Mouse (Mus musculus) neutrophil, adult 59 days (primary cell): ENCODE data around the gene Il17rd. TPM values are rescaled to one million over a fixed set of nuclear protein-coding genes. Genes with fewer than 3 reads are reported as not detected.

Experiments
- total RNA-seq, 2 experiments: library from RNA; stranded (reverse); gene quantifications; 1 replicate in 1 of 2; 2 replicates in 1 of 2; pipeline ENCODE4 v1.2.4; 2023

Il17rd gene
- under 1 TPM; 0.07 to 0.20 TPM for total RNA-seq

GRCm38 (mm10) chr14:27038783-27039182 is at the start of gene Il17rd:
Gene Il17rd (plus strand): TSS chr14:27038941.

GRCm38 (mm10) chr14:26994211-26994741 is 44.5 kb upstream of the Il17rd start, which contains the start of gene Hesx1:
Gene Hesx1 (plus strand): TSS chr14:26994416.

GRCm38 (mm10) chr14:27114362-27115274 is 75.9 kb downstream of the Il17rd start, which contains the start of gene Arhgef3:
Gene Arhgef3 (plus strand): TSS chr14:27114899.

Other genes starting within 250 kb of the Il17rd start
- gene Asb14, start 144.4 kb upstream of the Il17rd start, total RNA-seq = not detected
- gene Appl1, start 67.7 kb upstream of the Il17rd start, total RNA-seq = 10 to 100 TPM; 15.8 to 19.5 TPM
- gene Hesx1, start 44.5 kb upstream of the Il17rd start, total RNA-seq = not detected
- 100 to 1,000 TPM; 104 to 113 TPM for gene Arhgef3, start 76.0 kb downstream of the Il17rd start, total RNA-seq